Mouse (Mus musculus) kidney, embryonic 16.5 days (tissue): ENCODE measurements around the gene Lrrc31. TPM values are rescaled to one million over a fixed set of nuclear protein-coding genes. Genes with fewer than 3 reads are reported as not detected.
"Not testable (repeated sequence)": the region's sequence is repeated elsewhere in the genome, so short reads cannot be mapped to it uniquely, and the experiment has no call there.

Source experiments
- ATAC-seq: fragments of 200-750 bp; cut with Nextera tagmentation; 2 replicates; pipeline ENCODE4 v1.8.0; 2017; ENCODE audit warnings: moderate TSS enrichment; ENCODE audit not compliant: low FRiP score, low TSS enrichment
- H3K27ac ChIP-seq: fragments of 300-500 bp; sonication (generic); 2 replicates; pipeline ENCODE4 v1.5.1; 2014; ENCODE audit warnings: low read length
- H3K27me3 ChIP-seq: fragments of 300-500 bp; sonication (generic); 2 replicates; pipeline ENCODE4 v1.6.1; 2014; ENCODE audit warnings: low read length, control low read depth, mixed read lengths; ENCODE audit not compliant: insufficient read depth
- H3K36me3 ChIP-seq: fragments of 300-500 bp; sonication (generic); 2 replicates; pipeline ENCODE4 v1.6.1; 2014; ENCODE audit warnings: low read length, control low read depth, mixed read lengths; ENCODE audit not compliant: insufficient read depth
- H3K4me1 ChIP-seq: fragments of 300-500 bp; sonication (generic); 2 replicates; pipeline ENCODE4 v1.6.1; 2014; ENCODE audit warnings: low read length, control low read depth, mixed read lengths; ENCODE audit not compliant: insufficient read depth
- H3K4me2 ChIP-seq: fragments of 300-500 bp; sonication (generic); replicated peaks from 2 replicates; pipeline ENCODE4 v1.6.1; 2014; ENCODE audit warnings: low read depth, low read length
- H3K4me3 ChIP-seq: fragments of 300-500 bp; sonication (generic); 2 replicates; pipeline ENCODE4 v1.5.1; 2014; ENCODE audit warnings: mild to moderate bottlenecking, low read length
- H3K9ac ChIP-seq: fragments of 300-500 bp; sonication (generic); replicated peaks from 2 replicates; pipeline ENCODE4 v1.6.1; 2014; ENCODE audit warnings: low read length
- H3K9me3 ChIP-seq: fragments of 300-500 bp; sonication (generic); 2 replicates; pipeline ENCODE4 v1.6.1; 2016; ENCODE audit warnings: low read length, control low read depth
- WGBS: fragments of 180-500 bp; shearing (Covaris S2); extraction: QIAGEN DNeasy Blood & Tissue Kit; methylation state at CpG from one replicate; pipeline ENCODE4 v1.1.7; 2014; 5-methylcytosine and 5-hydroxymethylcytosine counted together
- polyA plus RNA-seq: library from polyadenylated mRNA; unstranded; fragments of >200 nt; fragmentation: Nextera tagmentation; extraction: Ambion mirVana; gene quantifications from 2 replicates; pipeline ENCODE4 v1.2.1, GENCODE M21; 2015

Lrrc31 gene
- polyA plus RNA-seq = 0.27 and 0.35 TPM in 2 replicates

- not testable (repeated sequence) for H3K36me3 ChIP-seq, H3K9ac ChIP-seq, H3K27ac ChIP-seq, H3K9me3 ChIP-seq, H3K27me3 ChIP-seq, H3K4me3 ChIP-seq, H3K4me2 ChIP-seq, H3K4me1 ChIP-seq, ATAC-seq
- WGBS = 82% methylated on average over 6 of the region's 6 CpGs
Measured at GRCm38 (mm10) chr3:30699711-30700505, at the start of gene Lrrc31. Lrrc31 (minus strand) TSS chr3:30699843.

DNA sequence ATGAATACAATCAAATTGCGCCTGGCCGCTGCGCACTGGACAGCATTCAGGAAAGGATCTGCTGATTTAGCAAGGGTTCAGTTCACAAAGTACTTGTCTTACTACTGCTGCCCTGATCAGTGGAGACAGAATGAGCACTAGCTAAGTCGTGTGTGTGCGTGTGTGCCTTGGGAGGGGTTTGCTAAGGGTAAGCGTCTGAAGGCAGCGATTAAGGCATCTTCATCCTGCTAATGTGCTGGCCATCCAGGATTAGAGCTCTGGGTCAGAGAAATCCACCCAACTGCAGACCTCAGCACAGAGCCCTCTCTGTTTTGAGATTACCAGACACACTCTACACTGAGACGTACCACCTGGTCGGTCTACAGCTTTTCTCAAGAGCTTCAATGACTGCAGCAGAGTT, 48.7 kb upstream of the Lrrc31 start:
- H3K4me1 ChIP-seq = no peaks in the 10 kb centered on the region
- peaks cover 2% of the 10 kb centered on the region; the same call in 1 of the 2 replicates for H3K9me3 ChIP-seq
- no peak overlapping the region for H3K4me3 ChIP-seq
- ATAC-seq = no peak
- WGBS = 91% methylated on average over 9 of the region's 9 CpGs
- no peak overlapping the region for H3K9ac ChIP-seq
- H3K4me2 ChIP-seq = no peak overlapping the region
- H3K36me3 ChIP-seq = no peaks in the 10 kb centered on the region
- H3K27me3 ChIP-seq = no peaks in the 10 kb centered on the region
- no peak overlapping the region for H3K27ac ChIP-seq

- WGBS = 85% methylated on average over 7 of the region's 7 CpGs
- no peaks in the 10 kb centered on the region for H3K27me3 ChIP-seq
- no peaks in the 10 kb centered on the region for H3K4me1 ChIP-seq
- H3K36me3 ChIP-seq = no peaks in the 10 kb centered on the region
- peaks cover 2% of the 10 kb centered on the region; the same call in 1 of the 2 replicates for H3K9me3 ChIP-seq
- H3K9ac ChIP-seq = no peak within 1 kb of the TSS
- no peak within 1 kb of the TSS for H3K27ac ChIP-seq
- no peak within 1 kb of the TSS for H3K4me3 ChIP-seq
- no peak for ATAC-seq
- no peak within 1 kb of the TSS for H3K4me2 ChIP-seq
Measured at GRCm38 (mm10) chr3:30746006-30746405, 46.4 kb upstream of the Lrrc31 start, which contains the start of gene Samd7. Samd7 (plus strand) TSS chr3:30746293.

- WGBS = 83% methylated on average over 7 of the region's 7 CpGs
- Histone ChIP-seq H3K27me3 (no peaks in the 10 kb centered on the region), H3K9ac (no peak overlapping the region), H3K9me3 (peaks cover 2% of the 10 kb centered on the region; the same call in 1 of the 2 replicates), H3K4me2 (no peak overlapping the region), H3K27ac (no peak overlapping the region), H3K4me3 (no peak overlapping the region), H3K4me1 (no peaks in the 10 kb centered on the region), H3K36me3 (no peaks in the 10 kb centered on the region)
- no peak for ATAC-seq
Measured at GRCm38 (mm10) chr3:30742891-30743290, 43.2 kb upstream of the Lrrc31 start.

GRCm38 (mm10) chr3:30741306-30741705, 41.7 kb upstream of the Lrrc31 start:
- Histone ChIP-seq H3K36me3 (no peaks in the 10 kb centered on the region), H3K27ac (no peak overlapping the region), H3K4me2 (no peak overlapping the region), H3K4me3 (no peak overlapping the region), H3K9ac (no peak overlapping the region), H3K9me3 (peaks cover 2% of the 10 kb centered on the region; the same call in 1 of the 2 replicates), H3K27me3 (no peaks in the 10 kb centered on the region), H3K4me1 (no peaks in the 10 kb centered on the region)
- ATAC-seq = no peak
- 86% methylated on average over 6 of the region's 6 CpGs for WGBS

- no peaks in the 10 kb centered on the region for H3K9me3 ChIP-seq
- ATAC-seq = no peak
- H3K4me1 ChIP-seq = no peaks in the 10 kb centered on the region
- H3K27me3 ChIP-seq = no peaks in the 10 kb centered on the region
- 70% methylated on average over 9 of the region's 9 CpGs for WGBS
- H3K4me3 ChIP-seq = no peak overlapping the region
- H3K36me3 ChIP-seq = no peaks in the 10 kb centered on the region
- no peak overlapping the region for H3K9ac ChIP-seq
- no peak overlapping the region for H3K4me2 ChIP-seq
- H3K27ac ChIP-seq = no peak overlapping the region
Measured at GRCm38 (mm10) chr3:30736809-30737208, 37.2 kb upstream of the Lrrc31 start.

GRCm38 (mm10) chr3:30729046-30729445, 29.4 kb upstream of the Lrrc31 start:
- ATAC-seq = no peak
- Histone ChIP-seq H3K9me3 (no peaks in the 10 kb centered on the region), H3K4me1 (no peaks in the 10 kb centered on the region), H3K4me2 (no peak overlapping the region), H3K9ac (no peak overlapping the region), H3K27me3 (no peaks in the 10 kb centered on the region), H3K4me3 (no peak overlapping the region), H3K36me3 (no peaks in the 10 kb centered on the region), H3K27ac (no peak overlapping the region)
- 84% methylated on average over 5 of the region's 5 CpGs for WGBS

DNA sequence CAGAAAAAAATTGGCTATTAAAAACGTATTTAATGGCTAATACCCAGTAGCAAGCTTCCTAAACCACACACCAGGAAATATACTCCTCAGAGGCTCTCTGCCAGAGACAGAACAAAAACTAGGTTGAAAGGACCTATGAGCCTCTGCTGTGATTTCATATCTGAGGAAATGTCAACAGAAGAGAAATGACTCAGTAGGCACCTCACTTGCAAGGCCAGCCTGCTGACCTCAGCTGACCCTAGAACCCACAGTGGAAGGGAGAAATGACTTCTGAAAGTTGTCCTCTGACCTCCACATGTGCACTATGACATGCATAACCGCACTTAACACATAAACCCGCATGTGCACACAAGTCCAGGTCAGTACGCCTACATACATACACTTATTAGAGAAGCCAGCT, 27.6 kb upstream of the Lrrc31 start:
- Histone ChIP-seq H3K36me3 (no peaks in the 10 kb centered on the region), H3K9me3 (no peaks in the 10 kb centered on the region), H3K4me3 (no peak overlapping the region), H3K27ac (no peak overlapping the region), H3K9ac (no peak overlapping the region), H3K4me1 (no peaks in the 10 kb centered on the region), H3K4me2 (no peak overlapping the region), H3K27me3 (no peaks in the 10 kb centered on the region)
- WGBS = 84% methylated on average over 4 of the region's 4 CpGs
- no peak for ATAC-seq

DNA sequence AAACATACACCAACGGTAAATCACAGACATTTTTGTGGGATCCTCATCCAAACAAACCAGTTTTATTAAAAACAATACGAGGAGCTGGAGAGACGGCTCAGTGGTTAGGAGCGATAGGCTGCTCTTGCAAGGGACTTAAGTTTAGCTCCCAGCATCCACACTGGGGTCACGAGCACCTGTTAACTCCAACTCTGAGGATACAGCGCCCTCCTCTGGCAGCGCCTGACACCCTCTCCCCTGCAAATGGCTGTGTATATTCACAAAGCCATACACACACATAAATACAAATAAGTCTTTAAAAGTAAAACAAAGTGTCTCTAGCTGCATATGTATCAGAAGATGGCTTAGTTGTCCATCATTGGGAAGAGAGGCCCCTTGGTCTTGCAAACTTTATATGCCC, 25.9 kb upstream of the Lrrc31 start:
- Histone ChIP-seq H3K36me3 (no peaks in the 10 kb centered on the region), H3K27ac (no peak overlapping the region), H3K27me3 (no peaks in the 10 kb centered on the region), H3K9ac (no peak overlapping the region), H3K4me2 (no peak overlapping the region), H3K9me3 (no peaks in the 10 kb centered on the region), H3K4me3 (no peak overlapping the region), H3K4me1 (no peaks in the 10 kb centered on the region)
- ATAC-seq = no peak
- 80% methylated on average over 7 of the region's 7 CpGs for WGBS

DNA sequence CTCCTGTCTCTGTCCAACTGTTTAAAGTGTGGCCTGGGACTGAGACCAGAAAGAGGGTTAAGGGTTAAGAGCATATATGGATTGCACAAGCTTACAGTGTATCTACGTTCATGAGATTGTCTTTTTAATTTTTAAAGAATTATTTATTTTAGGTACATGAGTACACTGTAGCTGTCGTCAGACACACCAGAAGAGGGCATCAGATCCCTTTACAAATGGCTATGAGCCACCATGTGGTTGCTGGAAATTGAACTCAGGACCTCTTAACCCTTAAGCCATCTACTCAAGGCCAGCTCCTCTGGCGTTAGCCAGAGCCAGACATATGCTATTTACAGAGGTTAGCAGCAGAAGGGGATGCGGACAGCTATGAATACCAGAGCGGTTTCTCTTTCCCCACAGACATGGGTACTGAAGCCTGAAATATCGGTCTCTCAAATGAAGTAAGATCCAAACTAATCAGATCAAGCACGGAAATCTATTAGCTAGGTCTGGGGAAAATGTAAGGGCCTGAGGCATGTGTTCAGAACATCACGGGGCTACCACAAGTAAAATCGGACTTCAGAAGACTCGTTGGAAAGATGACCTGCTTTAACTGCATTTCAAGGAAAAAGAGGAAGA, 25.3 kb upstream of the Lrrc31 start:
- WGBS = 73% methylated on average over 10 of the region's 10 CpGs

More for the DNA sequence above, 25.3 kb upstream of the Lrrc31 start:
- Histone ChIP-seq H3K4me2 (no peak overlapping the region), H3K27ac (no peak overlapping the region), H3K27me3 (no peaks in the 10 kb centered on the region), H3K9me3 (no peaks in the 10 kb centered on the region), H3K36me3 (no peaks in the 10 kb centered on the region), H3K4me1 (no peaks in the 10 kb centered on the region), H3K4me3 (no peak overlapping the region), H3K9ac (no peak overlapping the region)
- ATAC-seq = no peak
